Mouse (Mus musculus) brain, embryonic 18.5 days (tissue): ENCODE results near the gene Ston1.
A peak's percentile ranks its signal among the peaks of the same experiment; 100 is the strongest.

ENCODE experiments used
- DNase-seq: peaks from one replicate; pipeline ENCODE4 v3.0.0-alpha.2; 2012; ENCODE audit warnings: low read depth, low spot score

Gene Ston1

GRCm38 (mm10) chr17:88597222-88598055, at the start of gene Ston1:
Gene Ston1 (plus strand): TSS chr17:88597684.
- DNase-seq = no peak

GRCm38 (mm10) chr17:88549411-88550191, 47.9 kb upstream of the Ston1 start:
- DNase-seq = no peak

GRCm38 (mm10) chr17:88550351-88550750, 47.1 kb upstream of the Ston1 start:
- DNase-seq = no peak

- DNase-seq = no peak
Measured at GRCm38 (mm10) chr17:88550981-88551940, 46.2 kb upstream of the Ston1 start.

GRCm38 (mm10) chr17:88552556-88552955, 44.9 kb upstream of the Ston1 start:
- DNase-seq = no peak

- no peak for DNase-seq
Measured at GRCm38 (mm10) chr17:88553001-88553449, 44.5 kb upstream of the Ston1 start.

GRCm38 (mm10) chr17:88553473-88554087, 43.9 kb upstream of the Ston1 start:
- DNase-seq = no peak

- DNase-seq = no peak
Measured at GRCm38 (mm10) chr17:88556176-88556575, 41.3 kb upstream of the Ston1 start.

GRCm38 (mm10) chr17:88556688-88557087, 40.8 kb upstream of the Ston1 start:
- no peak for DNase-seq

- peak; percentile 58 for DNase-seq
Measured at GRCm38 (mm10) chr17:88558168-88558842, 39.2 kb upstream of the Ston1 start.

GRCm38 (mm10) chr17:88563611-88564010, 33.9 kb upstream of the Ston1 start:
- DNase-seq = no peak

GRCm38 (mm10) chr17:88569807-88570540, 27.5 kb upstream of the Ston1 start:
- no peak for DNase-seq

- no peak for DNase-seq
Measured at GRCm38 (mm10) chr17:88570784-88571183, 26.7 kb upstream of the Ston1 start.

- no peak for DNase-seq
Measured at GRCm38 (mm10) chr17:88574811-88575210, 22.7 kb upstream of the Ston1 start.

- no peak for DNase-seq
Measured at GRCm38 (mm10) chr17:88578522-88579242, 18.8 kb upstream of the Ston1 start.

- DNase-seq = no peak
Measured at GRCm38 (mm10) chr17:88580556-88580955, 16.9 kb upstream of the Ston1 start.

- no peak for DNase-seq
Measured at GRCm38 (mm10) chr17:88581511-88582021, 15.9 kb upstream of the Ston1 start.

- no peak for DNase-seq
Measured at GRCm38 (mm10) chr17:88582999-88583398, 14.5 kb upstream of the Ston1 start.

- DNase-seq = no peak
Measured at GRCm38 (mm10) chr17:88583411-88583810, 14.1 kb upstream of the Ston1 start.
